9 mouse cellular contexts compared by ENCODE assay signal in genomic region chr11:77442186-77443170, GRCm38 (mm10). TPM values are rescaled to one million over a fixed set of nuclear protein-coding genes. Genes with fewer than 3 reads are reported as not detected.
DNase-seq lines count a peak whose midpoint lies in the region; ATAC-seq lines count a peak whose summit lies in the region.
"Had no signal": no experiment of that assay in that cellular context is flagged by ENCODE, and none has a peak within 500 bp of the region (broad histone marks: within the 10 kb centered on the region; RNA-seq: fewer than 3 reads in every experiment).

No protein-coding gene starts in this region.

- no peak for DNase-seq in liver, embryonic 11.5 days (ENCODE audit: low spot score)
- DNase-seq in gastrocnemius, postnatal 10 days: peak; percentile 39
- DNase-seq in skeletal muscle tissue, adult 2 months (ENCODE audit: low read depth, low spot score): peak; percentile 86
- DNase-seq in midbrain, embryonic 11.5 days (ENCODE audit: low spot score, missing footprints): no peak
- DNase-seq in hindbrain, embryonic 14.5 days (ENCODE audit: low spot score): no peak
- DNase-seq in right cerebral cortex, postnatal 36 days (ENCODE audit: low spot score in 2 of 2): no peak

- no peak overlapping the region for H3K27ac ChIP-seq in liver, embryonic 15.5 days (replicated peaks)
- H3K27ac ChIP-seq in liver, embryonic 11.5 days (ENCODE audit: low read depth, low read length): no peak overlapping the region
- H3K27ac ChIP-seq in kidney, embryonic 15.5 days: peak overlapping the region; percentile 49
- H3K27ac ChIP-seq in midbrain, embryonic 11.5 days (ENCODE audit: low read depth, low read length): no peak overlapping the region
- H3K27ac ChIP-seq in hindbrain, embryonic 14.5 days: no peak overlapping the region
- H3K27ac ChIP-seq: neural tube, embryonic 13.5 days had no signal

- 0 out of 2 replicates have a peak overlapping the region, but pooled peaks have one; percentile 5 for H3K4me2 ChIP-seq in liver, embryonic 15.5 days
- H3K4me2 ChIP-seq in liver, embryonic 11.5 days: no peak overlapping the region
- no peak overlapping the region for H3K4me2 ChIP-seq in kidney, embryonic 15.5 days
- H3K4me2 ChIP-seq in midbrain, embryonic 11.5 days: no peak overlapping the region
- no peak overlapping the region for H3K4me2 ChIP-seq in hindbrain, embryonic 14.5 days (replicated peaks)
- H3K4me2 ChIP-seq: neural tube, embryonic 13.5 days had no signal

- no peaks in the 10 kb centered on the region for H3K27me3 ChIP-seq in liver, embryonic 15.5 days
- H3K27me3 ChIP-seq in liver, embryonic 11.5 days (replicated peaks; ENCODE audit: control insufficient read depth, insufficient read depth, low read length): no peaks in the 10 kb centered on the region
- no peaks in the 10 kb centered on the region for H3K27me3 ChIP-seq in kidney, embryonic 15.5 days
- no peaks in the 10 kb centered on the region for H3K27me3 ChIP-seq in midbrain, embryonic 11.5 days (ENCODE audit: control insufficient read depth, insufficient read depth, low read length)
- H3K27me3 ChIP-seq in hindbrain, embryonic 14.5 days (ENCODE audit: control insufficient read depth, insufficient read depth, low read length): no peaks in the 10 kb centered on the region
- H3K27me3 ChIP-seq: neural tube, embryonic 13.5 days had no signal

- 53% methylated on average over 7 of the region's 7 CpGs for WGBS in liver, embryonic 15.5 days (ENCODE audit: insufficient replicate concordance)
- WGBS in liver, embryonic 11.5 days: 66% methylated on average over 7 of the region's 7 CpGs
- WGBS in kidney, embryonic 15.5 days: 59% methylated on average over 7 of the region's 7 CpGs
- 90% methylated on average over 7 of the region's 7 CpGs for WGBS in midbrain, embryonic 11.5 days
- 85% methylated on average over 7 of the region's 7 CpGs for WGBS in hindbrain, embryonic 14.5 days

- H3K9me3 ChIP-seq in liver, embryonic 15.5 days (replicated peaks): no peaks in the 10 kb centered on the region
- H3K9me3 ChIP-seq in liver, embryonic 11.5 days (ENCODE audit: control insufficient read depth, low read length): no peaks in the 10 kb centered on the region
- no peaks in the 10 kb centered on the region for H3K9me3 ChIP-seq in kidney, embryonic 15.5 days (replicated peaks)
- no peaks in the 10 kb centered on the region for H3K9me3 ChIP-seq in midbrain, embryonic 11.5 days (ENCODE audit: control insufficient read depth, low read length)
- H3K9me3 ChIP-seq in hindbrain, embryonic 14.5 days (ENCODE audit: control insufficient read depth, low read length): no peaks in the 10 kb centered on the region
- H3K9me3 ChIP-seq: neural tube, embryonic 13.5 days had no signal

- H3K9ac ChIP-seq in liver, embryonic 15.5 days: no peak overlapping the region
- H3K9ac ChIP-seq in liver, embryonic 11.5 days (ENCODE audit: low read depth, low read length): no peak overlapping the region
- no peak overlapping the region for H3K9ac ChIP-seq in kidney, embryonic 15.5 days
- H3K9ac ChIP-seq in midbrain, embryonic 11.5 days (ENCODE audit: low read length): no peak overlapping the region
- H3K9ac ChIP-seq in hindbrain, embryonic 14.5 days: no peak overlapping the region
- H3K9ac ChIP-seq: neural tube, embryonic 13.5 days had no signal

- no peak for ATAC-seq in liver, embryonic 15.5 days (ENCODE audit: insufficient read depth)
- no peak for ATAC-seq in liver, embryonic 11.5 days (replicated peaks; ENCODE audit: low FRiP score)
- no peak for ATAC-seq in kidney, embryonic 15.5 days (replicated peaks; ENCODE audit: low FRiP score)
- ATAC-seq in midbrain, embryonic 11.5 days (ENCODE audit: low FRiP score): no peak
- ATAC-seq in hindbrain, embryonic 14.5 days (ENCODE audit: low FRiP score): no peak

- H3K4me3 ChIP-seq in liver, embryonic 15.5 days (replicated peaks): no peak overlapping the region
- H3K4me3 ChIP-seq in liver, embryonic 11.5 days (ENCODE audit: low read depth, low read length): no peak overlapping the region
- H3K4me3 ChIP-seq in kidney, embryonic 15.5 days (replicated peaks): no peak overlapping the region
- no peak overlapping the region for H3K4me3 ChIP-seq in midbrain, embryonic 11.5 days (ENCODE audit: low read depth, low read length)
- no peak overlapping the region for H3K4me3 ChIP-seq in hindbrain, embryonic 14.5 days (replicated peaks; ENCODE audit: low read length)
- H3K4me3 ChIP-seq: neural tube, embryonic 13.5 days had no signal

- peaks cover 28% of the 10 kb centered on the region for H3K4me1 ChIP-seq in liver, embryonic 15.5 days (replicated peaks)
- H3K4me1 ChIP-seq in liver, embryonic 11.5 days (replicated peaks; ENCODE audit: control insufficient read depth, insufficient read depth, low read length): 0 out of 2 replicates have a peak, but pooled peaks cover 2% of the 10 kb centered on the region
- H3K4me1 ChIP-seq in kidney, embryonic 15.5 days: 0 out of 2 replicates have a peak, but pooled peaks cover 7% of the 10 kb centered on the region
- H3K4me1 ChIP-seq in midbrain, embryonic 11.5 days (ENCODE audit: control insufficient read depth, insufficient read depth, low read length): no peaks in the 10 kb centered on the region
- H3K4me1 ChIP-seq in hindbrain, embryonic 14.5 days (replicated peaks; ENCODE audit: control insufficient read depth, insufficient read depth, low read length): no peaks in the 10 kb centered on the region
- H3K4me1 ChIP-seq: neural tube, embryonic 13.5 days had no signal

- peaks cover 16% of the 10 kb centered on the region for H3K36me3 ChIP-seq in liver, embryonic 15.5 days (replicated peaks)
- no peaks in the 10 kb centered on the region; the same call in 1 of the 2 replicates for H3K36me3 ChIP-seq in liver, embryonic 11.5 days (ENCODE audit: control insufficient read depth, insufficient read depth, low read length)
- peaks cover 21% of the 10 kb centered on the region for H3K36me3 ChIP-seq in kidney, embryonic 15.5 days
- H3K36me3 ChIP-seq in midbrain, embryonic 11.5 days (ENCODE audit: control insufficient read depth, insufficient read depth, low read length): no peaks in the 10 kb centered on the region
- H3K36me3 ChIP-seq in hindbrain, embryonic 14.5 days (replicated peaks; ENCODE audit: control insufficient read depth, insufficient read depth): peaks cover 56% of the 10 kb centered on the region

RNA-seq across cellular contexts. Expression of gene Coro6, which starts 19.7 kb away (rescaled TPM):
- 0.16 and 0.35 TPM in 2 replicates for polyA plus RNA-seq in liver, embryonic 15.5 days (2015; fragmentation: Nextera tagmentation; extraction: Ambion mirVana)
- polyA plus RNA-seq in liver, embryonic 11.5 days (2014; fragmentation: Nextera tagmentation; extraction: Ambion mirVana): 0.35 and 0.40 TPM in 2 replicates
- 10 to 100 TPM; 61.7 to 67.7 TPM for total RNA-seq in gastrocnemius, postnatal 10 days (2021)
- 0.48 and 0.59 TPM in 2 replicates for polyA plus RNA-seq in kidney, embryonic 15.5 days (2015; fragmentation: Nextera tagmentation; extraction: Ambion mirVana)
- polyA plus RNA-seq in midbrain, embryonic 11.5 days (2014; fragmentation: Nextera tagmentation; extraction: Ambion mirVana): 0.06 TPM in 1 of 2 replicates, not detected in the other
- polyA plus RNA-seq in hindbrain, embryonic 14.5 days (2014; fragmentation: Nextera tagmentation; extraction: Ambion mirVana): 0.82 and 0.91 TPM in 2 replicates

RNA-seq across cellular contexts. Expression of gene Ankrd13b, which starts 47.0 kb away (rescaled TPM):
- polyA plus RNA-seq in liver, embryonic 15.5 days (2015; fragmentation: Nextera tagmentation; extraction: Ambion mirVana): 0.58 and 0.75 TPM in 2 replicates
- polyA plus RNA-seq in liver, embryonic 11.5 days (2014; fragmentation: Nextera tagmentation; extraction: Ambion mirVana): 4.4 and 5.6 TPM in 2 replicates
- 1 to 10 TPM; 7.2 to 9.3 TPM for total RNA-seq in gastrocnemius, postnatal 10 days (2021)
- 5.3 and 6.9 TPM in 2 replicates for polyA plus RNA-seq in kidney, embryonic 15.5 days (2015; fragmentation: Nextera tagmentation; extraction: Ambion mirVana)
- polyA plus RNA-seq in midbrain, embryonic 11.5 days (2014; fragmentation: Nextera tagmentation; extraction: Ambion mirVana): 9.5 and 13.5 TPM in 2 replicates
- polyA plus RNA-seq in hindbrain, embryonic 14.5 days (2014; fragmentation: Nextera tagmentation; extraction: Ambion mirVana): 44.5 and 45.0 TPM in 2 replicates

RNA-seq across cellular contexts. Expression of gene Git1, which starts 50.9 kb away (rescaled TPM):
- 1.4 and 2.2 TPM in 2 replicates for polyA plus RNA-seq in liver, embryonic 15.5 days (2015; fragmentation: Nextera tagmentation; extraction: Ambion mirVana)
- 10.1 and 14.1 TPM in 2 replicates for polyA plus RNA-seq in liver, embryonic 11.5 days (2014; fragmentation: Nextera tagmentation; extraction: Ambion mirVana)
- total RNA-seq in gastrocnemius, postnatal 10 days (2021): 10 to 100 TPM; 31.5 to 39.9 TPM
- polyA plus RNA-seq in kidney, embryonic 15.5 days (2015; fragmentation: Nextera tagmentation; extraction: Ambion mirVana): 9.7 and 12.6 TPM in 2 replicates
- 11.3 and 13.8 TPM in 2 replicates for polyA plus RNA-seq in midbrain, embryonic 11.5 days (2014; fragmentation: Nextera tagmentation; extraction: Ambion mirVana)
- 21.3 and 23.2 TPM in 2 replicates for polyA plus RNA-seq in hindbrain, embryonic 14.5 days (2014; fragmentation: Nextera tagmentation; extraction: Ambion mirVana)

Comparison
In these comparisons a context has a peak if more than half of its experiments do, and no peak if none do; other contexts are left out.
1. DNase-seq: peak in gastrocnemius, postnatal 10 days (single experiment) and skeletal muscle tissue, adult 2 months (single experiment); none in liver, embryonic 11.5 days (single experiment), midbrain, embryonic 11.5 days (single experiment), hindbrain, embryonic 14.5 days (single experiment) and right cerebral cortex, postnatal 36 days (0 of 2).